Mouse (Mus musculus) heart, postnatal 0 days (tissue): ENCODE measurements around the gene P2ry14.

Source experiments
- CTCF ChIP-seq: IDR thresholded peaks from 2 replicates; pipeline ENCODE4 v1.5.1; 2016; ENCODE audit warnings: antibody characterized with exemption, control low read depth, low read depth
- EP300 ChIP-seq: IDR thresholded peaks from 2 replicates; pipeline ENCODE4 v1.6.1; 2016; ENCODE audit warnings: antibody characterized with exemption, low read depth

DNA sequence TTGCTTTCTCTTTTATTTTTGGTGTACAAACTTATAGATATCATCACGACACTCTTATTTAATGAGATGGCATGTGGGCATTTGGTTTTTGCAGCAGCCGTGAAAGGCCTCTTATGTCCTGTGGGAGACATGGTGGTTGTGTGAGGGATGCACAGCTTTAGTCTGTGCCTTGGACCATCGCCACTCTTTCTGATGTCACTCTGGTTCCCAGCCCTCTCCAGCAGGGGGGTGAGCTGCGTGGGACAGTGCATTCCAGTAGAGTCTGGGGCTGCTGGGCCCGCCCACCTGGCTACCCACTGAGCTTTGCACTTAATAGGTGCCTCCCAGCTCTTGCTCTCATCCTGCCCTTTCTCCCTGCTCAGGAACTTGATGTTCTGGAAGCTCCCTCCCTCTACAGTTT, 27.7 kb upstream of the P2ry14 start:
- TF ChIP-seq CTCF = no peak
- no peak for TF ChIP-seq EP300
